Mouse (Mus musculus): ENCODE measurements around the gene Tuba1b.

GRCm38 (mm10) chr15:98955324-98955723 is 21.0 kb upstream of the Tuba1b start:
- no peak for TF ChIP-seq GATA1 (IDR thresholded peaks at IDR 0.05; ENCODE audit: borderline replicate concordance, low read length)
- no peak for TF ChIP-seq FLI1 (IDR thresholded peaks at IDR 0.05; ENCODE audit: low read length)
